Mouse (Mus musculus): ENCODE measurements at regions not wholly inside any gene's neighbourhood (a gene's known extent, or its start where the extent isn't known, plus 50 kb on each side); places are given as distances from the start of the nearest gene placed in this dataset.
"Not testable (repeated sequence)": the region's sequence is repeated elsewhere in the genome, so short reads cannot be mapped to it uniquely, and the experiment has no call there.

DNA sequence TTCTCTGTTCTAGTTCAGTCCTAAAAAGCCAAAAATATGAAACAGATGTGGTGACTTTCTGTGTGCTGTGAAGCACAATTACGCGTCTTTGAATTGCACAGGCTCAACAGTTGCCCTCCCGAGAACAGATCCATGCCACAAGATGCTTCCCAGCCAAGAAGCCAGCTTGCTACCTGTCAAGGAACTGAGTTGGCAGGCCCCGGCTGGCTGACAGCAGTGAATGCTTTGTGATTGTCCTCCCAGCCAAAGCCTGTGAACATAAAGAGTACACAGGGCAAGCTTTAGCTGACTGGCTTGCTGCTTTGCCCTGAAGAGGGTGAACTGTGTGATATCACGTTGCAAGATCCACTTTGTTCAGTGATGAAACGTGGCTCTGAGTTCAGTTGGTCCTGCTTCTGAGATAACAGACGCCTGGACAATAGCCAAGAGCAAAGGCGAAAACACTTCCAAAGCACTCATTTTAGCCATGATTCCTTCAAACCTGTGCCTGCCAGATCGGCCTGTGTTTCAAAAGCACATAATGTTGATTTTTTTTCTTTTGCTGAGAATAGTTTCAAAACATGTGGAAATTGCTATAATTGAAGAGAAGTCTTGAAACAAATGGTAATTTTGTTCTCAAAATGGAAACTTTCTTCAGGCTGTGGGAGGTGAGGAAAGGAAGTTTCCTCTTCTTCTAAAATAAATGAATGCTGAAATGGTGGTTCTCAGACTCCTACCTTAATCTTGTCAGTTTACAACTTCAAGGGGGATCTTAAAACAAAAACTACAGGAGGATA lies 173.5 kb upstream of the Arrdc3 start:
- no peak overlapping the region for H3K4me3 ChIP-seq
- ATAC-seq (ENCODE audit: low FRiP score, low read depth) = no peak
- H3K9me3 ChIP-seq = no peaks in the 10 kb centered on the region
- no peaks in the 10 kb centered on the region for H3K36me3 ChIP-seq
- peak overlapping the region; percentile 44; the same call in 1 of the 2 replicates for H3K27ac ChIP-seq
- H3K4me1 ChIP-seq = peaks cover 9% of the 10 kb centered on the region
- 26% methylated on average over 9 of the region's 9 CpGs for WGBS
- H3K4me2 ChIP-seq (replicated peaks) = peak overlapping the region; percentile 16; the same call in 1 of the 2 replicates
- H3K27me3 ChIP-seq = peaks cover 3% of the 10 kb centered on the region; the same call in 1 of the 2 replicates
- no peak overlapping the region for H3K9ac ChIP-seq

DNA sequence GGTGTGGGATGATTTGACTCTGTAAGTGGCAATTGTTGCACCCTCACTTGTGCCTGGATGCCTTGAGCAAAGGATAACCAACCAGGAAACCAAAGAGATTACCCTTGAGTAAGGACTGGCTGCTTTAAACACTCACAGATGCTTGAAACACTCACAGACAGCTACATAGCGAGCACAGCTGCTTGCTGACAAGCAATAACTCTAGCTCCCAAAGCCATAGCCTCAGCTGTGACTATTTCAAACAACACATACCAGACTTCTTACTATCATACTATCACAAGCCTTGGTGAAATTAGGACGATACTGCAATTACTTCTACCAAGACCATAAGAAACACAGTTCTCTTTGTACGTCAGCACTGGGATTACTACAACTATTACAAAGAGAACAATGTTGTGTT lies 163.9 kb upstream of the Arrdc3 start:
- 46% methylated on average over 3 of the region's 3 CpGs for WGBS
- Histone ChIP-seq H3K4me1 (no peaks in the 10 kb centered on the region), H3K9me3 (no peaks in the 10 kb centered on the region), H3K4me3 (no peak overlapping the region), H3K27me3 (no peaks in the 10 kb centered on the region), H3K4me2 (replicated peaks) (no peak overlapping the region), H3K9ac (no peak overlapping the region), H3K36me3 (no peaks in the 10 kb centered on the region), H3K27ac (no peak overlapping the region)
- no peak for ATAC-seq (ENCODE audit: low FRiP score, low read depth)

DNA sequence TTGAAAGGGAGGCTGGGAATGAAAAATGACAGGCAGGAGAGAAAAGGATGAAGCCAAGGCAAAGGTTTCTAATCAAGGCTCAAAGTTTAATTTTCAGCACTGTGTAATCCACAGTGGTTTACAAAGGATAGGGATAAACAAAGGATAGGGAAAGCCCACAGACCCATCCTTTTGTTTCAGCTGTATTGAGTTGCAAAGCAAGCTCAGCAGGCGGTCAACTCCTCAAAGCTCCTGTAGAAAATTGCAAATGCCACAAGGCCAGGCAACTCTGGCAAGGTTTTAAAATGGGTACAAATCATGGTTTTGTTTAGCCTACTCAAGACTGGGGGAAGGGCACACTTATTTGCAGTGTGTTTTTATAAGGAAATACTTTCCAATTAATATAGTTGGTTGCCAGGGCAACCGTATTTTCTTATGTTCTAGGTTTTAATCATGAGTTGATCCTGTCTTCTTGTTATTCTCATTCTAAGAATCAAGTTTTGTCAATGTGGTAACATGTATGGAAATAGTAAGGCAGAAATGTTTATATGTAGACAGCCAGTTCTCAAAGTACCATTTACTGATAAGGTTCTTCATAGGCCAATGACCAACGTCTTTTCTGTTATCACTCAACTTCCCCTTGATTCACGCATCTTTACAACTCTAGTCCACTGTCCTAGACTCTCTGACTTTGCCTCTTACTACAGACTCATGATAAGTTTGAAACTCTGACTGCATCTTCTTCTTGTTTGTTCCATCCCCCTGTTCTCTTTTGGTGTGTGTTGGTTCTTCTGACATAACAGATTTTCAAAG lies 159.8 kb upstream of the Arrdc3 start:
- no peak overlapping the region for H3K27ac ChIP-seq
- no peaks in the 10 kb centered on the region for H3K36me3 ChIP-seq
- WGBS = 67% methylated on average over 4 of the region's 4 CpGs
- no peak for ATAC-seq (ENCODE audit: low FRiP score, low read depth)
- H3K9ac ChIP-seq = no peak overlapping the region
- no peaks in the 10 kb centered on the region for H3K27me3 ChIP-seq
- no peaks in the 10 kb centered on the region for H3K9me3 ChIP-seq
- H3K4me2 ChIP-seq (replicated peaks) = no peak overlapping the region
- H3K4me3 ChIP-seq = no peak overlapping the region
- no peaks in the 10 kb centered on the region for H3K4me1 ChIP-seq

DNA sequence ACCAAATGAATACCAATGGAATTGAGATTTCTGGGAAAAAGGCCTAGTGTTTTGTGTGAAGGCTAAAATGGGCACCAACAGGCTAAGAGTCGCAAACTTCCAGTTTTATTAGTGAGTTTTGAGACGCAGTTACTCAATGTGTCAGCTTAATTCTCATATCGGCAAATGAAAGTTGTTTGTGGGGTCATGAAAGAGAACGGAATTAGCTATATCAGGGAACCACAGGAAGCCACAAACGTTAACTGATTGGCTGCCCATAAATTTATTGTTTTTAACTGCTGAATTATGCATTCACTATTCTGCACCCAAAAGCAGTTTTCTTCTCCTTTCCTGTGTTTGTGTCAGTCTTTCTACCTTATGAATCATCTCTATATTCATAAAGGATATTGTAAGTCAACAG lies 154.0 kb upstream of the Arrdc3 start:
- no peak overlapping the region for H3K27ac ChIP-seq
- no peak overlapping the region for H3K4me2 ChIP-seq (replicated peaks)
- WGBS = 52% methylated on average over 5 of the region's 5 CpGs
- no peak overlapping the region for H3K4me3 ChIP-seq
- ATAC-seq (ENCODE audit: low FRiP score, low read depth) = no peak
- no peaks in the 10 kb centered on the region for H3K27me3 ChIP-seq
- no peaks in the 10 kb centered on the region for H3K4me1 ChIP-seq
- H3K9me3 ChIP-seq = no peaks in the 10 kb centered on the region
- H3K9ac ChIP-seq = no peak overlapping the region
- H3K36me3 ChIP-seq = no peaks in the 10 kb centered on the region

DNA sequence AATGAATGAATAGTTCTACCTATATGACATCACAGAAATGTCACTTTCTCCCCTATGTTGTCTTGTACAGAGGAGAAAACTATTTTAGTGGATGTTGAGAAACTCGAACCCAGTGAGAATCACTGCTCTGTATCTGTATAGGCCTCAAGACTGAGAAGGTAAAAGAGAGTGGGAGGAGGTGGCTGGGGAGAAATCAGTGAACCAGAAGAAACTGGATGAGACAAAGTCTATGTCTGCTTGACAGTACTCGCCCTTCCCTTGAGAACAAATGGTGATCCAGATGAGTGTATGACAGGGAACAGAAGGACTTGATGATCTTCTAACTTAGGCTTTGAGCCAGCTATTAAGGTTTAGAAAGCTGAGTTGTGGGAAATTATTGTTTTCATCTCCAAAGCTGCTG lies 137.2 kb upstream of the Arrdc3 start:
- Histone ChIP-seq H3K4me3 (no peak overlapping the region), H3K9me3 (no peaks in the 10 kb centered on the region), H3K27ac (no peak overlapping the region), H3K9ac (no peak overlapping the region), H3K27me3 (peaks cover 16% of the 10 kb centered on the region), H3K4me2 (replicated peaks) (no peak overlapping the region), H3K4me1 (peaks cover 15% of the 10 kb centered on the region), H3K36me3 (no peaks in the 10 kb centered on the region)
- WGBS = 81% methylated on average over 2 of the region's 2 CpGs
- no peak for ATAC-seq (ENCODE audit: low FRiP score, low read depth)

DNA sequence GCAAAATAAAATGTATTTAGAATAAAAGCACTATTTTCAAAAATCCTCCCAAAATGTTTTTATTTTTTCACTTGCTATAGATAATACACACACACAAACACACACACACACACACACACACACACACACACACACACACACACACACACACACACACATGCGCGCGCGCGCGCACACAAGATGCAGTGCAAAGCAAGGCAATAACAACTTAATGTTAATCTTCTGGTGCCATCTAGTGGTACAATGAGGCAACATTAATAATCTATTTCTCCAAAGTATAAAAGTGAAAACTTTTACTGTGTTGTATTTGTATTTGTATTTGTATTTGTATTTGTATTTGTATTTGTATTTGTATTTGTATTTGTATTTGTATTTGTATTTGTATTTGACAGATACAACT lies 136.2 kb upstream of the Arrdc3 start:
- Histone ChIP-seq H3K27me3 (peaks cover 16% of the 10 kb centered on the region), H3K4me1 (peaks cover 14% of the 10 kb centered on the region; the same call in 1 of the 2 replicates)
- H3K4me3 ChIP-seq; H3K36me3 ChIP-seq; H3K9ac ChIP-seq; ATAC-seq (ENCODE audit: low FRiP score, low read depth); H3K27ac ChIP-seq; H3K4me2 ChIP-seq (replicated peaks); H3K9me3 ChIP-seq: not testable (repeated sequence)
- 52% methylated on average over 6 of the region's 6 CpGs for WGBS
